Mouse (Mus musculus) limb, embryonic 10.5 days (tissue): ENCODE measurements around the gene Clca3a1. TPM values are rescaled to one million over a fixed set of nuclear protein-coding genes. Genes with fewer than 3 reads are reported as not detected.

Experiments used
- DNase-seq: peaks from one replicate; pipeline ENCODE4 v3.0.0-alpha.2; 2017; ENCODE audit warnings: low spot score
- H3K27ac ChIP-seq: fragments of 300-500 bp; sonication (generic); 2 replicates; pipeline ENCODE4 v1.5.1; 2016; ENCODE audit warnings: mild to moderate bottlenecking
- H3K27me3 ChIP-seq: fragments of 300-500 bp; sonication (generic); 2 replicates; pipeline ENCODE4 v1.6.1; 2016; ENCODE audit warnings: low read depth, mild to moderate bottlenecking; ENCODE audit not compliant: poor library complexity, severe bottlenecking
- H3K36me3 ChIP-seq: fragments of 300-500 bp; sonication (generic); 2 replicates; pipeline ENCODE4 v1.6.1; 2016; ENCODE audit warnings: mild to moderate bottlenecking, moderate library complexity
- H3K4me1 ChIP-seq: fragments of 300-500 bp; sonication (generic); 2 replicates; pipeline ENCODE4 v1.6.1; 2016
- H3K4me3 ChIP-seq: fragments of 300-500 bp; sonication (generic); 2 replicates; pipeline ENCODE4 v1.5.1; 2016; ENCODE audit warnings: mild to moderate bottlenecking, moderate library complexity
- H3K9me3 ChIP-seq: fragments of 300-500 bp; sonication (generic); replicated peaks from 2 replicates; pipeline ENCODE4 v1.6.1; 2016; ENCODE audit warnings: mild to moderate bottlenecking
- WGBS: fragments of 180-500 bp; shearing (Covaris S2); methylation state at CpG from one replicate; pipeline ENCODE4 v1.1.7; 2016; 5-methylcytosine and 5-hydroxymethylcytosine counted together
- polyA plus RNA-seq: library from polyadenylated mRNA; unstranded; fragments of >200 nt; fragmentation: Nextera tagmentation; extraction: Ambion mirVana; gene quantifications from 2 replicates; pipeline ENCODE4 v1.2.1, GENCODE M21; 2016

The Clca3a1 gene
- polyA plus RNA-seq, 1 experiment from 2014 or later, result 0.11 TPM

GRCm38 (mm10) chr3:144688284-144688683, 72.5 kb downstream of the Clca3a1 start:
- no peaks in the 10 kb centered on the region for H3K9me3 ChIP-seq
- peaks cover 12% of the 10 kb centered on the region for H3K4me1 ChIP-seq
- WGBS, result 84% methylated on average over 8 of the region's 8 CpGs
- H3K4me3 ChIP-seq, result no peak overlapping the region
- no peak overlapping the region for H3K27ac ChIP-seq
- no peaks in the 10 kb centered on the region for H3K27me3 ChIP-seq
- H3K36me3 ChIP-seq, result peaks cover 40% of the 10 kb centered on the region
- DNase-seq, result no peak

- WGBS, result 89% methylated on average over 9 of the region's 9 CpGs
- H3K27me3 ChIP-seq, result no peaks in the 10 kb centered on the region
- H3K27ac ChIP-seq, result no peak overlapping the region
- no peak for DNase-seq
- peaks cover 34% of the 10 kb centered on the region for H3K36me3 ChIP-seq
- H3K4me1 ChIP-seq, result peaks cover 12% of the 10 kb centered on the region
- H3K9me3 ChIP-seq, result no peaks in the 10 kb centered on the region
- no peak overlapping the region for H3K4me3 ChIP-seq
Observed at GRCm38 (mm10) chr3:144687618-144688017, 73.2 kb downstream of the Clca3a1 start.

GRCm38 (mm10) chr3:144686146-144686545, 74.6 kb downstream of the Clca3a1 start:
- H3K9me3 ChIP-seq, result no peaks in the 10 kb centered on the region

GRCm38 (mm10) chr3:144683136-144683814, 77.5 kb downstream of the Clca3a1 start:
- Histone ChIP-seq H3K4me1 (peaks cover 7% of the 10 kb centered on the region), H3K27ac (no peak overlapping the region), H3K36me3 (peaks cover 14% of the 10 kb centered on the region), H3K27me3 (no peaks in the 10 kb centered on the region), H3K9me3 (no peaks in the 10 kb centered on the region), H3K4me3 (no peak overlapping the region)
- WGBS, result 93% methylated on average over 12 of the region's 12 CpGs
- no peak for DNase-seq

More at GRCm38 (mm10) chr3:144686146-144686545, 74.6 kb downstream of the Clca3a1 start:
- peaks cover 26% of the 10 kb centered on the region for H3K36me3 ChIP-seq
- DNase-seq, result no peak
- H3K4me3 ChIP-seq, result no peak overlapping the region
- H3K4me1 ChIP-seq, result peaks cover 16% of the 10 kb centered on the region
- H3K27ac ChIP-seq, result no peak overlapping the region
- H3K27me3 ChIP-seq, result no peaks in the 10 kb centered on the region
- WGBS, result 92% methylated on average over 5 of the region's 5 CpGs

- 88% methylated on average over 5 of the region's 5 CpGs for WGBS
- Histone ChIP-seq H3K4me1 (peaks cover 7% of the 10 kb centered on the region; the same call in 1 of the 2 replicates), H3K36me3 (peaks cover 5% of the 10 kb centered on the region), H3K27me3 (no peaks in the 10 kb centered on the region), H3K27ac (no peak overlapping the region), H3K9me3 (no peaks in the 10 kb centered on the region), H3K4me3 (no peak overlapping the region)
- no peak for DNase-seq
Observed at GRCm38 (mm10) chr3:144681542-144681941, 79.2 kb downstream of the Clca3a1 start.

GRCm38 (mm10) chr3:144679701-144680159, 81.0 kb downstream of the Clca3a1 start:
- no peaks in the 10 kb centered on the region for H3K36me3 ChIP-seq
- peaks cover 7% of the 10 kb centered on the region; the same call in 1 of the 2 replicates for H3K4me1 ChIP-seq
- H3K9me3 ChIP-seq, result no peaks in the 10 kb centered on the region
- WGBS, result 89% methylated on average over 8 of the region's 8 CpGs
- no peak overlapping the region for H3K4me3 ChIP-seq
- H3K27me3 ChIP-seq, result no peaks in the 10 kb centered on the region
- DNase-seq, result no peak
- H3K27ac ChIP-seq, result no peak overlapping the region

Other genes starting within 250 kb of the Clca3a1 start
- gene Hs2st1, start 190.8 kb downstream of the Clca3a1 start, polyA plus RNA-seq, result 11.4 and 13.0 TPM in 2 replicates
- 461 and 480 TPM in 2 replicates for gene Selenof, start 190.7 kb downstream of the Clca3a1 start, polyA plus RNA-seq
- gene Sh3glb1, start 40.6 kb downstream of the Clca3a1 start, polyA plus RNA-seq, result 66.7 and 73.7 TPM in 2 replicates
- gene Clca3a2, start 58.5 kb upstream of the Clca3a1 start, polyA plus RNA-seq, result not detected in 2 replicates
- not detected in 2 replicates for gene Clca3b, start 88.4 kb upstream of the Clca3a1 start, polyA plus RNA-seq
- not detected in 2 replicates for gene Clca4b, start 171.6 kb upstream of the Clca3a1 start, polyA plus RNA-seq
- not detected in 2 replicates for gene Clca4a, start 214.1 kb upstream of the Clca3a1 start, polyA plus RNA-seq